Mouse (Mus musculus) Muller cell, postnatal 12 days (primary cell): ENCODE results near the gene Map3k14.
"Not testable (repeated sequence)": the region's sequence is repeated elsewhere in the genome, so short reads cannot be mapped to it uniquely, and the experiment has no call there.

ENCODE experiments used
- DNase-seq: peaks from one replicate; pipeline ENCODE4 v3.0.0-alpha.2; 2015; ENCODE audit errors: inconsistent ontology term

Map3k14 gene

DNA sequence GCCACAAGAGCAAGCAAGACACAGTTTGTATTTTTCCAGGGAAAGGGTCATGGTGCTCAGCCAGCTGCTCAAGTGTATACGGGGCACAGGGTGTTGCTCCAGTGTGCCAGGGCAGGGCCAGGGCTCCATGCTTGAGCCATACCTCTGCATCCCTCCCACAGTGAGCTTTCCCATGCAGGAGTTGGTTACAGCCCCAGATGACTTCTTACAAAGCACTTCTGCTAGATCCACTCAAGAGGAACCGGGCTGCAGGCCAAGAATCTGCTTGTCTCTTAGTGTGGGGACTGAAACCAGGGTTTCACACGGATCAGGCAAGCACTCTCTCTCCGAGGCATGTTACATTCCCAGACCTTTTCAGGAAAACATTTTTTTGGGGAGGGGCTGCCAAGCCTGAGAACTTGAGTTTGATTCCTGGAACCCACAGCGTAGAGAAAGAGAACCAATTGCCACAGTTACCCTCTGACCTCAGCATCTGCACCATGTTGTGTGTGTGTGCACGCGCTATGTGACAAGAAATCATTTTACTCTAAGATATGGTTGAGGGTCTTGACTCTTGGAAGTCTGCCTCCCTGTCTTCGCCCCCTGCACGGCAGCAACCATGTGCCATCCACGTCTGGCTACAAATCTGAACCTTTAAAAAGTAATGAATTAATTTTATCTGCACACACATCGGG lies 19.6 kb downstream of the Map3k14 start:
- DNase-seq = peak; percentile 88

DNA sequence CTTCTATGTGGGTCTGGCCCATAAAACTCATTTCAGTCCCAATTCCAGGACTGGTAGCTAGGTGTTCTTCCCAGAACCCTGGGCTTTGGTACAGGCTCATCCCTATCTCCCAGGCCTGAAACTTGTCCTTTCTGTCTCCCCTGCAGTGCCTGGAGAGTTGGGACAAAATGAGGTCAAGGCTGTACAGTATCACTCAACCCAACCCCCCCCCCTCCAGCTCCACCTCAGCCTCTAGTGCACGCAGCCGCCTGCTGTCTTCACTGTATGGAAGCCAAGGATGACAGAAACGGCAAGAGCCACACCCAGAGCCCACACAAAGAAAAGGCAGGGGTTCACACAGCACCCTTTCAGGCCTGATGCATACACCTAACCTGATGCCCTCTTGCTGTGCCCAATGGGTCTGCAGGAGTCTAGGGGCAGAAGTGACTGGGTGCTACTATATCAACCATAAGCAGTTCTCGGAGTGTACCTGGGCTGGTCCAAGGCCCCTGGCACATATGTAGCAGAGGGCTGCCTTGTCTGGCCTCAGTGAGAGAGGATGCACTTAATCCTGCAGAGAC lies 20.5 kb downstream of the Map3k14 start:
- DNase-seq = no peak

DNA sequence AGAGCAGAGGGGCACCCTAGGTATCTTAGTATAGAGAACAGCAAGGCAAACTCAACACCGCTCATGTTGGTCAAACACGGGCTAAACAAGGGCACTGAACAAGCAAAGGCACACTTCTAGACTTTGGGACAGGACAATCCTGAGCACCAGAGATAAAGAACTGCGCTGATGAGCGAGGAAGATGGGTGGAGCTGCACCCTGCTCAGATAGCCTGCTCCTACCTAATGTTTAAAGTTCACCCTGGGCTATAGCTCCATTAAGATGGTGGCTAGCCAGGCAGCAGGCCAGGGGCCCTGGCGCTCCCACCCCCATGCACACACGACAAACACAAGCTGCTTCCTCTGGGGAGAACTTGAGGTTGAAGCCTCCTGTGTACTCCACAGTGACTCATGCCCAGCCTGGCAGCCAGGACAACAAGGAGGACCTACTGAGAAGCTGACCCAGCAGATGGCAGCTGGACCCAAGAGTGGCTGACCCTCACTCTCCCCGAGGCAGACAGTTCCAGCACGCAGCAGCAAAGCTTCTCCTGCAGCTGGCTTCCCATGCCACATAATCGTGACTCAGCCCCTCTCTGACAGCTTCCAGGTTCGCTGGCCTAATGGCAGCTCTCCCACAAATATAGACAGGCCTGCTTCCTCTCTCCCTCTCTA lies 21.1 kb downstream of the Map3k14 start:
- DNase-seq = peak; percentile 93

DNA sequence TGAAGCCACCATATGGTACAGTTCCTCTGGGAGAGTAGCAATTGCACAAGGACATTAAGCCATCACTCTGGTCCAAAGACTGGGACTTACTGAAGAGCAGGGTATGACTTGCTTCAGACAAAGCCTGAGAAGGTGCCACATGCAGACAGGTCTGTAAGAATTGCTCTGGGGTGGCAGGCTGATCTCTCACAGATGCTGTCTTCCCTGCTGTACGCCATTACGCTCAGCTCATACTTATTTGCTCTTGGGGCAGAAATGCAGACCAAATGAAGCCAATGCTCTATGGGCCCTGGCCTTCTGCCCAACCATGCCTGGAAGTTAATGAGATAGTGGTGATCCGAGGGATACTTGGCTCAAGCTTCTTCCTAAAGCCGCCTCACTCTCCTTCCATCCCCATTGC lies 22.4 kb downstream of the Map3k14 start:
- DNase-seq = peak; percentile 79

- DNase-seq = no peak
Measured at GRCm38 (mm10) chr11:103240740-103241139, 26.5 kb downstream of the Map3k14 start.

- DNase-seq = no peak
Measured at GRCm38 (mm10) chr11:103237757-103238156, 29.5 kb downstream of the Map3k14 start.

GRCm38 (mm10) chr11:103236903-103237302 lies 30.4 kb downstream of the Map3k14 start:
- no peak for DNase-seq

DNA sequence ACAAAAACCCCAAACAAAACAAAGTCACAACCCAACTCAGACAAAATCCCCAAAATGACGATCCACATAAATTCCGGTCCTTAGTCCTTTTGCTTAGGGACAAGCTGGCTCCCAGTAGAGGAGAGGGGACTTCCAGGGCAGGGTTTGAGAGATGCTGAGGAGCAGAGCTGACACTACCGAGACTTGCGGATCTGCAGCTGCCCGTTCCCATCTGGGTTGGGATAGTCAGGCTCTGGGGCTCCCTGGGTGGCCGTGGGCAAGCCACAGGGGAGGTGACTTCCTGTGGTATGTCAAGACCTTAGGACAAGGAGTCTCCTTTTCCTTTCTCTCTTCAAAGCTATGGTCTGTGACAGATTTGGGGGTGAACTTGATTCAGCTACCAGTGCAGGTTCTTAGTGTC lies 30.8 kb downstream of the Map3k14 start:
- no peak for DNase-seq

DNA sequence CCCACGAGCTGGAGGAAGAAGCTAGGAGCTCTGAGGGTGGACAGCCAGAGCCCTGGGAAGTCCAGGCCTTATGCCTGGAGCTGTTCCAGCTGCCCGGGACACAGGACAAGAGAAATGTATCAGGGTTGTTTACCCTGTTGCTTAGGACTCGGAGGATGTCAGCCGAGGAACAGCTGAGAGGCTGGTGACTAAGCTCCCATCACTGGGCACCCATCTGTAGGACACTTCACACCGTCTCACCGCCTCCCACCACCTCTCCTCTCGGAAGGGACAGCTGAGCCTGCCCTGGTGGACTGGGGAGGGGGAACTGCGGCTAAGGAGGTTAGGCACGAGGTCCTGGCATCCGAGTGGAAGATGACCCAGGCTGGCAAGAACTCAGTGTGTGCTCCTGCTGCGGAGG lies 31.6 kb downstream of the Map3k14 start:
- peak; percentile 92 for DNase-seq

GRCm38 (mm10) chr11:103234447-103234846 lies 32.8 kb downstream of the Map3k14 start:
- no peak for DNase-seq

DNA sequence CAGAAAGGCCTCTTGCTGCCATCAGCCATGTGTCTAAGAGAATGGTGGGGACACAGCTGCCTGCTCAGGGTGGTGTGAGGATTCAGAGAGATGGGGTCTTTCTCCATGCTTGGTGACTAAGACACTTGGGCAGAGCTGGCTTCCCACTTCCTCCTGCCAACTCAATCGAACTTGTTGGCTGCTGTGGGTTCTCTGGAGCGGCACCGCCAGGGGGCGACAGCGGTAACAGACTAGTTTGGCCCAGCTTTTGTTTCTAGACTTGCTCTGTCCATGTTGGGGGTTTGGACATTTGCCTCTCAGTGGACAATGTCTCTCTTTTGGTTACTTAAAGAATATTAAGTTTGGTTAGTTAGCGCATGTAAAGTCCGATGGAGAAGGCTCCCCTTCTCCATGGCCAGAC lies 34.3 kb downstream of the Map3k14 start:
- peak; percentile 87 for DNase-seq

DNA sequence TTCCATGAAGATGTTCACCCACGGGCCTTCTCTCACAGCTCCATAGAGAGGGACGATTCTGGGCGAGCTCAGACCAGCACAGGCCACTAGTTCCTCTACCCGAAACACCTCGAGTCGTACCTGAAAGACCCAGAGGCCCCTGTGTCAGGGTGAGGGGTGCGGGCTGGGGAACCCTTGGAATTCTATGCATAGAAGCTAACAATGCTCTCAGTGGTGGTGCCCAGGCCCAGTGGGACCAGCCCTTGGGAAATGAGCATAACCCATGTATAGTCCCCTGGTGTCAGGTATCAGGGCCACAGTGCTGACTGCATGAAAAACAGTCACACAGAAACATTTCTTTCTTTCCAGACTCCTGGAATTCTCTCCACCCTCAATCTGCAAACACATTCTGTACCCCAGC lies 35.9 kb downstream of the Map3k14 start:
- DNase-seq = no peak

DNA sequence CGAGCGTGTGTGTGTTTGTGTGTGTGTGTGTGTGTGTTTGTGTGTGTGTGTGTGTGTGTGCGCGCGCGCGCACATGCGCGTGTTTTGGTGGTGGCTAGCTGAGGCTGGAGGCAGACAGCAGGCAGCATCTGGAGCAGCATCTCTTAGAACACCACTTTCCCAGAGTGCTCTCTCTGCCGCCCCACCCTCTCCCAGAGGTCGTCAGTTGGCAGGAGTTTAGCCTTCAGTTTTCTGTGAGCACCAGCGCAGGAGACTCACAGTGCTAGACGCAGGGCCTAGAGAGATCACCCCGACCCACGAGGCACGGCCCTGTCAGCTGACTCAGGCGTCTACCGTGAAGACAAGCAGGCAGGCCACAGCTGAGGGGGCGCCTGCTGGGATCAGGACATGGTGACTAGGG lies 36.6 kb downstream of the Map3k14 start:
- no peak for DNase-seq

DNA sequence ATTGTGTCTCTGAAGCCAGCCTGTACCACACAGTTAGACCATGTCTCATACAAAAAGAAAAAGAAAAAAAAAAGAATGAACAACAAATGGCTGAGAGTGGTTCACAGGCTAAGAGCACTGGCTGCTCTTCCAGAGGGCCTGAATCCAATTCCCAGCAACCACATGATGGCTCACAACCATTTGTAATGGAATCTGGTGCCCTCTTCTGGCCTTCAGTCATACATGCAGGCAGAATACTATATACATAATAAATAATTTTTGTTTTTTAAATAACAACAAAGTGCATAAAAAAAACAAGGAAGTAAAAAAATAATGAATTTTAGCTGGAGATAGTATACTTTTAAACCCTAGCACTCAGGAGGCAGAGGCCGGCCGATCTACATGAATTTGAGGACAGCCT lies 37.7 kb downstream of the Map3k14 start:
- DNase-seq = no peak

GRCm38 (mm10) chr11:103223951-103224456 lies 43.3 kb downstream of the Map3k14 start:
- DNase-seq = no peak

GRCm38 (mm10) chr11:103223444-103223843 lies 43.8 kb downstream of the Map3k14 start:
- DNase-seq = no peak

DNA sequence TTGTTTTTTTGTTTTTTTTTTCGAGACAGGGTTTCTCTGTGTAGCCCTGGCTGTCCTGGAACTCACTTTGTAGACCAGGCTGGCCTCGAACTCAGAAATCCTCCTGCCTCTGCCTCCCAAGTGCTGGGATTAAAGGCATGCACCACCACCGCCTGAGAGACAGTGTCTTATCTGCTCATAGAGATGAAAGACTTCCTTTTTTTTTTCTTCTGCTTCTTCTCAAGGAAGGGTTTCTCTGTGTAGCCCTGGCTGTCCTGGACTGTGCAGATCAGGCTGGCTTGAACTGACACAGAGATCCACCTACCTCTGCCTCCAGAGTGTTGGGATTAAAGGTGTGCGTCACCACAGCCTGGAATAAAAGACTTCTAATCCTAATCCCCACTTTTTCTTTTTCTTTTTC lies 44.6 kb downstream of the Map3k14 start:
- not testable (repeated sequence) for DNase-seq

DNA sequence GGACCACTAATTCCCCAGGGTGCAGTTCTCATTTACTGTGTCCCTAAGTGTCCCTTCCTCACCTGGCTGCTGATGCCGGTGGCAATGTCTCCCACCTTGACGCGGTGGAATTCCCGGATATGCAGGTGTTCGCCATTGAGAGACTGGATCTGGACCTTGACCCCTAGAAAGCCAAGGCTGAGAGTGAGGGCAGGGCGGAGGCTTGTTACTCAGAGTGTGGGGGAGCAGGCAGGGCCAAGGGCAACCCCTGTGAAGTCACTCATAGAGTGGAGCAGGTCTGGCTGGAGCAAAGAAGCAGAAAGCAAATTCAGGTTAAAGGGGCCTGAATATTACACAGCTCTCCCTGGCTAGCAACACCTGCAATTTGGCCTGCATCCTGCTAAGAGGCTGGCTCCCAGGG lies 45.8 kb downstream of the Map3k14 start:
- DNase-seq = no peak

GRCm38 (mm10) chr11:103219995-103220394 lies 47.3 kb downstream of the Map3k14 start:
- no peak for DNase-seq

DNA sequence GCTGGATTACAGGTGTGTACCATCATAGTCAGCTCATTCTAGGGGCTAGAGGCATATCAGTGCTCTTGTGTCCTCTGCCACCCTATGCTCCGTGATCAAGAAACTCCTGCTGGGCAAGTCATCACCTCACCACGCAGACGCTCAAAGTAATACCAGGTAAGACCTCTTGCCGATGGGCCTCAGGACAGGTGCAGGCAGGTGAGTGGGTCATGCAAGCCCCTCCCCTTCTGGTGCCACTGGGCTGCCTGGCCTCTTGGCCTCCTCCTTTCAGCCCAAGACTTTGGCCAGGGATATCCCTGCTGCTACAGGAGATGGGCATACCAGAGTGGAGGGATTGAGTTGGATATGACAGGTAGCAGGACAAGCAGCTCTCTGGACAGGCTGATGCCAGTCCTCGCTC lies 48.0 kb downstream of the Map3k14 start:
- no peak for DNase-seq

GRCm38 (mm10) chr11:103218517-103218901 lies 48.8 kb downstream of the Map3k14 start:
- DNase-seq = no peak

DNA sequence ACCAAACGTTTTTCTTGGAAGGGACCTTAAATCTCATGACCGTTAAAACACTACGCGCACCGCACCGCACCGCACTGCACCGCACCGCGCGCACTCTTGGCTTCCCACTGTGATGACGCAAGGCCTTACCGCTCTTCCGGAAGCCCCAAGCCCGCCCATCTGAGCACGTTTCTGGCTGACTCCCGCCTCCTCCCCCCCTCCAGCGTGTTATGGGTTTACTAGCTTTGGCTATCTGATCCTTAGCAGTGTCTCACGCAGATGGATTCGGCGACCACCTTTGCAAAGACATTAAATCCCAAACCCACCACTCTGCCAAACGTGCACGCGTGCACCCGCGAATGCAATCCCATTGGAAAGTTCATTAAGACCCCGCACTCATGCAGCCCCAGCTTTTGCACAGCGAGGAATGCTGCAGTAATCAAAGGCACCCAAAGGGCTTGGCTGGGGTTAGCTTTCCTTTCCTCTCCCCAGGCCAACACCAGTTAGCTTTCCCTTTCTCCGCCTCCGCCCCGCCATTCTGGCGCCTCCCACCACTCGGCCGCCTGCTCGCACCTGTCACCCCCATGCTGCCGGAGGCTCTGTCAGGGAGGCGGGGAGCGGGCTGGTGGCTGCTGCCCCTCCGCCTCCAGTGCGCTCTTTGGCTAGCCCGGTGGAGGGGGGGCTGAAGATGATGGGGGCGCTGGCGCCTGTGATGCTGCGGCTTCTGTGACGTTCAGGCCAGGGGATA lies 49.3 kb downstream of the Map3k14 start, which contains the start of gene Spata32:
Gene Spata32 (minus strand): TSS at position 643 of the 727 bp plus-strand sequence.
- DNase-seq = peak; percentile 66
